Mouse (Mus musculus) hindlimb bud, embryonic 11.5 days (tissue): ENCODE data around the gene Zfp747.
A peak's percentile ranks its signal among the peaks of the same experiment; 100 is the strongest.
"Not testable (repeated sequence)": the region's sequence is repeated elsewhere in the genome, so short reads cannot be mapped to it uniquely, and the experiment has no call there.

Source experiments
- DNase-seq: peaks from one replicate; pipeline ENCODE4 v3.0.0-alpha.2; 2012; ENCODE audit warnings: low read depth, low spot score; ENCODE audit errors: extremely low spot score

Zfp747 gene

DNA sequence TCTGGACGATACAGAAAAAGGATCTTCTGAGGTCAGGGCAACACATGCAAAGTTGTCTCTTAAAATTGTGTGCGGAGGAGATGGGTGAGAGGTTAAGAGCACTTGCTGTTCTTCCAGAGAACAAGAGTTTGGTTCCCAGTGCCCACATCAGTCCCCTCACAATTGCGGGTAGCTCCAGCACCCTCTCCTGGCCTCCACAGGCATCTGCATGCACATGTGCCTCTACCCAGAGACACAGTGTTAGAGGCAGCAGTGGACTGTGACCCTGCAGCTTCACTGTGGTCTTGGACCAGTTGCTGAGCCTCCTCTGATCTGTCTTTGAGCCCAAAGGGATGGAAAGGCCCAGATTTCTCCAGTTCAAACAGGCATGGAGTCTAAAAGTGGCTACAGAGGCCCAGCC is 4.0 kb downstream of the Zfp747 start:
- DNase-seq, result not testable (repeated sequence)

DNA sequence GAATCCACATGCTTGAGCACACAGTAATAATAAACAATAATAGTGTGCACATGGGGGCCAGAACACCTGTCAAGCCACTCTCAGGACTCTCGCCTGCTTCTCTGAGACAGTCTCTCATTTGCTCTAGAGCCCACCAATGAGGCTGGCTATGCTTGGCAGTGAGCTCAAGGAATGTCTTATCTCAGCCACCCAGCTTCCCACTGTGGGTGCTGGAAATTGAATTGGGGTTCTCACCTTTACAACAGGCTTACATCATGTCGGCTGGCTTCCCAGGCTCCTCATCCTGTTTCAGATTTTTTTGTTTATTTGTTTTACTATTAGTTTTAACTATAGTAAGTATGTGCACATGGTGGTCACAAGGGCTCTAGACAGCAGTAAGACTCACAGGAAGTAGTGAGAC is 4.6 kb downstream of the Zfp747 start:
- DNase-seq, result no peak

DNA sequence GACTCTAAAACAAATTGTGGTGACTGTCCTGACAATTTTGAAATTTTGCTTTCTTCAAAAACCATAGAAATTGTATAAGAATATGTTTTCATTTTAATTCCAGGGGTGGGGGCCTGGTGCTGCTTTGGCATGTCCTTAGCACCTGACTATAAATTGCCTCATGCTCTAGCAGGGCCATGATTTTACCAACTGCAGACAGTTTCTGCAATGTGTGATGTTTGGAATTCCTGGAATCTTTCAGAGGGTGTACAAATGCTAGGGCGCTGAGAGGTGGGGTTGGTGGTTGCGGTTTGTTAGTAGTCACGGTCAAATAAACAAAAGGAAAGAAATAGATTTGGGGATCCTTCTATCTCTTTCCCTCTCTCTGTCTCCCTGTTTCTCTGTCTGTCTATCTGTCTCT is 9.6 kb downstream of the Zfp747 start:
- DNase-seq, result no peak

DNA sequence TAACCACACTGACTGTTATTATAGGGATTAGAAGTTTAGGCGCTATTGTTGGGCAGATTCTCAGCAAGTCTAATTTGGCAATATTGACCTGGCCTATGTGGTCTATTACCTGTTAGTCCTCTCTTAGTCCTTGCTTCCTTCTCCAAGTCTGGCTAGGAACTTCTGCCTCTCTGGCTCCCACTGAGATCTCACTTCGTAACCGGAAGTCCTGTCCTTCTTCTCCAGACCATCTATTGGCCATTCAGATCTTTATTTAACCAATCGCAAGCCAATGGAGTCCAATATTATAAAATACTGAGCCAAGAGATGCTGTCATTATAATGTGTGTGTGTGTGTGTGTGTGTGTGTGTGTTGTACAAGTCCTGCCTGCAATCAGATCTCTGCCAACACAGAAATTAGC is 11.7 kb downstream of the Zfp747 start:
- DNase-seq, result no peak

DNA sequence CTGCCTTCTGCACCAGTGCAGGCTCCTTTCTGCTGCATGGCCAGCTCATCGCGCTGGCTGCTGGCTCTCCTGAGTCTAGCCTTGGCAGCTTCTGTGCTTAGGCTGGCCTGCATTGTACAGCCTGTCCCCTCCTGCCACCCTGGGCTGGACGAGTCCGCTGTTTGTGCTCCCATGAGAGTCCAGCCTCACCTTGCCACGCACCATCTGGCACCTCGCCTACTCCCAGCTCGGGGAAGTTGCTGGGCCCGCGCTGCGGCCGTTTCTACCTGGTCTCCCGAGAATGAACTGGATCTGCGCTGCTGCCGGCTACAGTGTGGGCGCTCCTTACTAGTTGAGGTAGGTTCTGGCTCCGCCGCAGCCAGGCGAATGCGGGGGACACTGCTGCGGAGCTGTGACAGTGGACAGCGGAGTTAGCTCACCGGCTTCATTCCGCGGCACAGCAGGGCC is 12.4 kb downstream of the Zfp747 start:
- no peak for DNase-seq

DNA sequence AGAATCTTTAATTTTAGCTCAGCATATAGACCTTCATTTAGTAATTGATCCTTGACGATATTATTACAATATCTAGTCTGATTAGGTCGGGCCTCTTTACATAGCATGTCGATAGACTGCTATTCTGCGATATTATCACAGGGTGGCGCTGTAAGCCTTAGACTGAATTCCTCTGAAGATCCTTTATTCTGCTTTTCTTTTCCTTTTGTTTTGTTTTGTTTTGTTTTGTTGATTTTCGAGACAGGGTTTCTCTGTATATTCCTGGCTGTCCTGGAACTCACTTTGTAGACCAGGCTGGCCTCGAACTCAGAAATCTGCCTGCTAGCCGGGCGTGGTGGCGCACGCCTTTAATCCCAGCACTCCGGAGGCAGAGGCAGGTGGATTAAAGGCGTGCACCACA is 13.4 kb downstream of the Zfp747 start:
- DNase-seq, result not testable (repeated sequence)

DNA sequence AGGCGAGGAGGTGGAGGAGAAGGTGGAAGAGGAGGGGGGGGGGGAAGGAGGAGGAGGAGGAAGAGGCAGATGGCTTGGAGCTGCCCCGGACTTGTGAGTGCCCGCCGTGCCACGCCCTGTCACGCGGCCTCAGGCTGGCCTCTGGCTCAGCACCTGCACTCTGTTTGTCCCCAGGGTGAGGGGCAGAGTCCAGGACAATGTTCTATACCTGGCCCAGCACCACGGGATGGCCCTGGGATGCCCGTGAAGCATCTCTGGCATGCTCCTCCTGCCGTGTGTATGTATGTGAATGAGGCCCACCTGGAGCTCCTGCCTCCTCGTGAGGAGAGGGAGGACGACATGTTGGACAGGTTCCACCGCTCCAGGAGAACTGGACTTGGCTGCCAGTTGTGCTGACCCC is 14.4 kb downstream of the Zfp747 start:
- no peak for DNase-seq

DNA sequence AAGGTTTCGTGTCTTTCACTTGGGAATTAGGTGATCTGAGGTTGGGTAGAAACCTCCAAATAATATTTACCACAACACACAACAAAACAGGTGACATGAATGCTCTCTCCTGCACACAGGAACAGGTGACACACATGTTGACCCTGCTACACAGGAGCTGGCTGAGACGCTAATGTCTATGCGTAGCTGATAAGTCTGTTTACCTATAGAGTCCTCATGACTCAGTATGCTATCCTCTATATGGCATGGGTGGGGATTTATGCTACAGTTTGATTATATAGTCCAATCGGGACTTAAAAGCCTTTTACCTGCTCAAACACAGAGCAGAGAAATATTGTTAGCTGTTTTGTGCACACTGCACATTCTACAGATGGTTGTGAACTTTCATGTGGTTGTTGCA is 15.6 kb downstream of the Zfp747 start:
- no peak for DNase-seq

DNA sequence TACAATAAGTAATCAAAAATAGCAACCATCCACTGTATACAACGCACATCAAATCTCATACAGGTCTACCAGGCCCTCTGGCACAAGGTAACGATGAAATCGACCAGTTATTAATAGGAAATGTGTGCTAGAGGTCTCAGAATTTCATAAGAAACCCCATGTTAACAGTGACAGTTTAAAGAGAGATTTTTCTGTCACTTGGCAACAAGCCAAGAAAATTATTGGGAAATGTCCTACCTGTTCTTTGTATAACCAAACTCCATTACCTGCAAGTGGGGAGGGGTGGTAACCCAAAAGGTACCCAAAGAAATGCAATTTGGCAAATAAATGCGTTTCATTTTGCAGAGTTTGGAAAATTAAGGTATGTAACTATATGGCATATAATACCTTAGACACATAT is 17.4 kb downstream of the Zfp747 start:
- DNase-seq, result no peak

DNA sequence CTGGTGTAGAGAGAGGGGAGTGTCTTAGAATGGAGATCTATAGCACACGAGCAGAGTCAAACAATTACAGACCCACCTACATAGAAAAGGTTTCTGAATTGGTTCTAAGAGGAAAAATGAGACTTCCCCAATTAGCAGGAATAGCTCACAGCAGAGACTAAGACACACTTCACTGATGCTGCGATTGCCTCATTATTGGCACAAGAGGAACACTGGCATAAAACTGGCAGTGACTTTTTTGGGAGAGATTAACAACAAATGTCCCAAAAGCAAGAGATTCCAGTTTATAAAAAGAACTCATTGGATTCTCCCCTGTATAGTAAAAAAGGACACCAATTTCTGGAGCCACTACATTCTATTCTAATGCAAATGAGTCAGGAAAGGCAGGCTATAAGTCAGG is 18.0 kb downstream of the Zfp747 start:
- no peak for DNase-seq

DNA sequence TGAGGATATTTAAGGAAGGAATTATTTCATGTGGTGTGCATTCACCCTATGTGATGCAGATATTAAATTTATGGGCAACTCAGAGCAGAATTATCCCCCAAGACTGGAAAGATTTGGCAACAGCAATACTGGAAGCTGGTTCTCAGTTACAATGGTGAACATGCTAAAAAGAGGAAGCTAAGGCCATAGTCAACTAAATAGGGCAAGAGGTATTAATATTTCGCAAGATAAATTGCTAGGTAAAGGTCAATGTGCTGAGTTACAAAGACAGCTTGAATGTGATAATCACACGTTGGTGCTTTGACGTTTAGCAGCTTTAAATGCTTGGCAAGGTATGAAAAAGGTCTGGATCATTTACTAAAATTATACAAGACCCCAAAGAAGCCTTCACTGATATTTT is 20.1 kb downstream of the Zfp747 start:
- DNase-seq, result no peak

DNA sequence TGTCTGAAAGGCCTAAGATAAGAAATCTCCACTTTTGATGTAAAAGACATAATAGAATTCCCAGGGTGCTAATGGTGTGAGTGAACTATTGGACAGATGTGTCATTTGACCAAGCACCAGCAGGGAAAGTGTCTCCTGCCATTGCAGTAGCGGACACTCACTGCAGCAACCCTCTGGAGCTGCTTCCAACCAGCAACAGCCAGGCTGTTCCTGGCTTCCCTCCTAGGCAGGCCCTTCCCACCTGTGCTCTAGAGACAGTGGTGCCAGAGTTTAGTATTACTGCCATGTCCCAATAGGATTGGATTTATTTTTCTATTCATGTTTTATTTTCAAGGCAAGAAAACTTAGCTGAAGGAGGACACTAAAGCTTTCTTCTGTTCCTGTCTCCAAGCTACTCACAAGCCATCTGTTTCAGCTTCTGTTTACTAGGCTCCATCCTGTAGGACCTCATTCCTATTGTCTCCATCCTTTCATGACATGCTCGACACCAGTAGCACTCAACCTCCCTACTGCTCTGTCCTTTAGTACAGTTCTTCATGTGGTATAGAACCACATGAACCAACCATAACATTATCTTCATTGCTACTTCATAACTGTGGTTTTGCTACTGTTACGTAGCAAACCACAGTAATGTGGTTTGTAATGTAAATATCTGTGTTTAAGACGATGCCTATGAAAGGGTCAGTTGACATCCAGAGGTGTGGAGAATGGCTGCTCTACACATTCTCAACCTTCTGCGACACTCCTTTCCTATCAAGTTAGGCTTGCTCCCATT is 24.4 kb downstream of the Zfp747 start:
- DNase-seq, result no peak

DNA sequence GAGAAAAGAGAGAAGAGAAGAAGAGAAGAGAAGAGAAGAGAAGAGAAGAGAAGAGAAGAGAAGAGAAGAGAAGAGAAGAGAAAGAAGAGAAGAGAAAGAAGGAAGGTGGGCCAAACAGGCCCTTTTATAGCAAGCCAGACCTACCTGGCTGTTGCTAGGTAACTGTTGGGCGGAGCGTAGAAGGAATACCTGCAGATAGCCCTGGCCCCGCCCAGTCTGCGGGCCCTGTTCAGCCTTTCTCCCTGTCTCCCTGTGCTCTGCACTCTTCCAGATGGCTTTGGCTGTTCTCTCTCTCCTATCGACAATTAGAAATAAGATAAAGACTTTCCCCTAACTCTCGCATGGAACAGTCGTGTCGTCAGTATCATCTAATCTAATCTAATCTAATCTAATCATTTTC is 29.2 kb downstream of the Zfp747 start:
- no peak for DNase-seq

DNA sequence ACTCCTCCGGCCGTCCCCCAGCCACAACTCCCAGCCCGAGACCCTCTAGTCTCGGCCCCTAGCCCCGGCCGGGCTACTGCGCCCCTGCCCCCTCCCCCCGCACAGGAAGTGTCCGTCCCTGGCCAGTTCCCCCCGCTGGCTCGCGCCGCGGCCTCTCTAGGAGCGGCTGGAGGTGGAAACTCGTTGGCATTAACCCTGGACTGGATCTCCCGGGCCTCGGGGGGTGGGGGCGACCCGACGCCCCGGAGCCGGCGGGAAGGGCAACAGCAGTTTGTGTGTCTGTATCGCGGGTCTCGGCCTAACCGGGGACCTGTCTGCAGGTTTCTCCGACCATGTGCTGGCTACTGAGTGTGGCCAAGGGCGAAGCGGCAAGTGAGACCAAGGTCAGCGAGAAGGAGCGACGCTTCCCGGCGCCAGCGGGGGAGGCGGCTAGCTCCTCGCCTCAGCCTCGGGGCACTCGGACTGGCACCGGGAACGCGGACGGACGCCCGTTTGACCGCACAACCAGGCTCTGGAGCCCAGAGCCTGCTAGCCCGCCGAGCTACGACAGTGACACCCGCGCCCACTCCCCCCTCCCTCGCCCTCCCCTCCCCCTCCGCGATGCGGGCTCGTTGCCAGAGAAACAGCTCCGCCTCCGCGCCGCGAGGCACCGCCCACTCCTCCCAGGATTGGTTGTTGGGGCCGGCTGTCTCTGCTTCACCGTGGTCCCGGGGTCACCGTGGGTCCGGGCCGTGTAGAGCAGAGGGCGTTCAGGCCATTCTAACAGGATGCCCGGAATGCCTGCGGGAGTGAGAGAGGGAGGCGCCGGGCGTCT is 30.1 kb downstream of the Zfp747 start, which contains the start of gene Zfp768:
Gene Zfp768, minus strand, starts transcription at position 78 of the 814 bp plus-strand sequence.
- DNase-seq, result peak; percentile 79

DNA sequence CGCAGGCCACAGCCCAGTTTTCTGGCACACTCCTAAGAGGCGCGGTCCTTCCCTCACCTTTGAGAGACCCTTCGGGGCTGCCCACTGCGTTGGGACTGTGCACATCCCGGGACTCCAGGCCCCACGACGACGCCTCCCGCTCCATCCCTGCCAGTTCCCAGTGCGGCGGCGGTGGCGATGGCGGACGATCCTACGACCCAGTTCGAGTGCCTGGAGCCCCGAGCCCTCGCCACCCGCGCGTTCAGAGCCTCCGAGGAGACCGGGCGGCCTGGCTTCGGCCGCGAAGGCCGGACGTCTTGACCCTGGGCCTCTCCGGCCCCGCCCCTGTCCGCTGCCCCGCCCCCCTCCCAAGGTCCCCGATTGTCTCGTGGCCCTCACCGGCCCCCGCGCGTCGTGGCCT is 30.8 kb downstream of the Zfp747 start:
- DNase-seq, result no peak

DNA sequence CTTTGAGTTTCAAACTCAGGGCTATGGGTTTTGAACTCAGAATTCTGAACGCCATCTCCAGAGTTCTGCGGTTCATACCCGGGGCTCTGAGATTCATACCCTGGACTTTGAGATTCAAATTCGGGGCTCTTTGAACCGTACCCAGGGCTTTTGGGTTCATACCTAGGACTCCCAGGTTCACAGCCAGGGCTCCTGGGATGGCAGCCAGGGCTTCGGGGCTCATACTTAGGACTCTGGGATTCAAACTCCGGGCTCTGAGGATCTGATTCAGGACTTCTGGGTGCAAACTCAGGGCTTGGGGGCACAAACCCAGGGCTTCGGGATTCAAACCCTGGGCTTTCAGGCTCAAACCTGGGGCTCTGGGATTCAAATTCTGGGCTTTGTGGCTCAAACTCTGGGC is 31.5 kb downstream of the Zfp747 start:
- DNase-seq, result no peak

DNA sequence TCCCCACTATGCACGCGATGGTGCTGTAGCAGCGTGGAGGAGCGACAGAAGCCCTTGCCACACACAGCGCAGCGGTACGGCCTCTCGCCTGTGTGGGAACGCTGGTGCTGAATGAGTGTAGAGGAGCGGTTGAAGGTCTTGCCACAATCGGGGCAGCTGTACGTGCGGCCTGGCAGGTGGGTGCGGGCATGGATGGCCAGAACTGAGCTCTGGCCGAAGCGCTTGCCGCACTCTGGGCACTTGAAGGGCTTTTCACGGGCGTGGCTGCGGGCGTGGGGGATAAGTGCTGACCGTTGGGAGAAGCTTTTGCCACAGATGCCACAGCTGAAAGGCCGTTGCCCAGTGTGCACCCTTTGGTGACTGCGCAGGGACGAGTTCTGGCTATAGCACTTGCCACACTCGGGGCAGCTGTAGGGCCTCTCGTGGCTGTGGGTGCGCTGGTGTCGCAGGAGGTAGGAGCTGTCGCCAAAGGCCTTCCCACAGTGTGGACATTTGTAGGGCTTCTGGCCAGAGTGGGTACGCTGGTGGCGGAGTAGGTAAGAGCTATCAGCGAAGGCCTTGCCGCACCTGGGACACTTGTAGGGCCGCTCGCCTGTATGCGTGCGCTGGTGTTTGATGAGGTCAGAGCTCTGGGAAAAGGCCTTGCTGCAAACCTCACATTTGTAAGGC is 32.4 kb downstream of the Zfp747 start:
- no peak for DNase-seq

DNA sequence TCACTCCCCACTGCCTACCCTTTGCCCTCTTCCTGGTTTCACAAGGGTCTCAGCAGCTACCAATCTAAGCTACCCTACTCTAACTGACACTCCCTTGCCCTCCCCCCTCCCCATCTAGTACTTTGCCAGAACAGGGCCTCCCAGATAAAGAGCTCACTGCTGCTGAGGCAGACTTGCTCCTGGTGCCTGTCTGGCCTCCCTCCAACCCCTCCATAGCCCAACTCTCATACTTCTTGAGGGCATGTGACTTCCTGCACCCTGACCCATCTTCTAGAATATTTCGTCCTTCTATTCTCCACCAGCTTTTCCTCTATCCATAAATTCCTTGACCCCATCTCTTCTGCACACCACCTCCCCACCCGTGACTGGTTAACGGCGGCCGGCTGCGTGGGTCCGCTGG is 33.0 kb downstream of the Zfp747 start:
- no peak for DNase-seq

DNA sequence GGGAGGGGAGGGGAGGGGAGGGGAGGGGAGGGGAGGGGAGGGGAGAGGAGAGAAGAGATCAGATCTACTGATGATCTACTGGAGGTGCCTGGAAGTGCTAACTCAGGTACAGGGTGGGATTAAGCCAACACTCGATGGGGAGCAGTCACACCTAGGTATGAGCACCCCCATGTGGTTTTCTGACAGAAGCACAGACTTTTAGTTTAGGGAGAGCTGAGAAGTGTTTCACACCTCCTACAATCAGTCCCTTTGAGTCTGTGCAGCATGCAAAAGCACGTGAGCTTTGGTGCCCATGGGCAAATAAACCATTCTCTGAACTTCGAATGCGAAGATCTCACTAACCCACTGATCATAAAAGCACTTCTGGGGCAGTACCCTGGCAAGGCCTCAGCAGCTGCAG is 33.5 kb downstream of the Zfp747 start:
- DNase-seq, result no peak

DNA sequence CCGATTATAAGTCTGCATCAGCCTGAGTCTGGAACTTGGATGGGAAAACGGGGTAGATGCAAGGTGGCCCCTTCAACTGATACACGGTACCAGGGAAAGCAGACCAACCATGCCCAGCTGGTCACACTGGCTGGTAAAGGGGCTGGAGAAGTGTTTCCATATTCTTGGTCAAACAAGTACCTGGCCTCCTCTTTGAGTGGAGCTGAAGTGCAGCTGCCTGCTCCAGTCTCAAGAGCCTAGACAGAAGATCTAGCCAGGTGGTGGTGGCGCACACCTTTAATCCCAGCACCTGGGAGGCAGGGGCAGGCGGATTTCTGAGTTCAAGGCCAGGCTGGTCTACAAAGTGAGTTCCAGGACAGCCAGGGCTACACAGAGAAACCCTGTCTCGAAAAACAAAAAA is 34.0 kb downstream of the Zfp747 start:
- DNase-seq, result not testable (repeated sequence)

DNA sequence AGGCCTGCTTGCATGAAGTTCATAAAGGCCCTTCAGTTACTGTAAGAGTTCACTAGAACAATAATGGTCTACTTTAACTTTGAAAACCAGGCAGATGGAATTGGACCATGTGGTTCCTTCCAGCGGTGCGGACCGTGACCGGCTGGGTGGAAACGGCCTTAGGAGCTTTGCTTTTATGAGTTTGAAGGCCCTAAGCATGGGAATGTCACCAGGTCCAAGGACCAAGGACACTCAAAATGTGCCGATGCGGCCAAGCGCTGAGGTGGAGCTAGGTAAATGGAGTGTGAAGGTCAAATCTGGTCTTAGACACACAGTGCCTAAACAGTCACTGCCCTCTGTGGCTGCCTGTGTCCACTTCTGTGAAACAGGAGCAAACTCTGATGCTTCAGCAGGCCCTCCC is 34.5 kb downstream of the Zfp747 start:
- DNase-seq, result no peak

DNA sequence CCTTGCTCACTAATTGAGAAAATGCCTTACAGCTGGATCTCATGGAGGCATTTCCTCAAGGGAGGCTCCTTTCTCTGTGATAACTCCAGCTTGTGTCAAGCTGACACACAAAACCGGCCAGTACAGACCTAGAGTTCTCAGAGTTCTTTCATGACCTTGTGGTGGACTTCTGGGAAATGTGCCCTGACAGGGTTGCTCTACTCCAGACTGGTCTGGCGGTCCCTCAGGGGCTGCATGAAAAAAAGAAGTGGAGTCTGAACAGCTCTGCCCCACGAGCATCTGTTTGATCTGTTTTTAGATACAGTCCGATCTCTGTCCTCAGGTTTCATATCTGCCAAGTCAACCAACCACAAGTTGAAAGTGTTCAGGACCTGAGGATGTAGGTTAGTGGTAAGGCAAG is 38.2 kb downstream of the Zfp747 start:
- no peak for DNase-seq
